Mouse (Mus musculus) liver, adult 2 months (tissue): ENCODE measurements around the gene Gpx4. TPM values are rescaled to one million over a fixed set of nuclear protein-coding genes. Genes with fewer than 3 reads are reported as not detected.

Experiments used
- DNase-seq: peaks from one replicate; pipeline ENCODE4 v3.0.0-alpha.2; 2011; ENCODE audit warnings: low read depth, low spot score; ENCODE audit errors: extremely low read depth
- H3K27ac ChIP-seq: fragments of 200-500 bp; replicated peaks from 2 replicates; pipeline ENCODE4 v1.5.1; 2012; ENCODE audit warnings: low read depth, mild to moderate bottlenecking, control low read depth, inconsistent platforms, low read length; ENCODE audit not compliant: insufficient read depth
- H3K27me3 ChIP-seq: fragments of 200-500 bp; 2 replicates; pipeline ENCODE4 v1.6.1; 2012; ENCODE audit warnings: mild to moderate bottlenecking, moderate library complexity, low read length, inconsistent platforms; ENCODE audit not compliant: control insufficient read depth, insufficient read depth
- H3K36me3 ChIP-seq: fragments of 200-500 bp; 2 replicates; pipeline ENCODE4 v1.6.1; 2012; ENCODE audit warnings: low read length, inconsistent platforms; ENCODE audit not compliant: control insufficient read depth, insufficient read depth
- H3K4me1 ChIP-seq: fragments of 200-500 bp; 2 replicates; pipeline ENCODE4 v1.6.1; 2011; ENCODE audit warnings: low read length; ENCODE audit not compliant: control insufficient read depth, insufficient read depth
- H3K4me3 ChIP-seq: fragments of 200-500 bp; 2 replicates; pipeline ENCODE4 v1.5.1; 2011; ENCODE audit warnings: low read depth, mild to moderate bottlenecking, control low read depth, low read length, moderate library complexity; ENCODE audit not compliant: insufficient read depth
- H3K79me2 ChIP-seq: fragments of 200-500 bp; 2 replicates; pipeline ENCODE4 v1.6.1; 2012; ENCODE audit warnings: inconsistent platforms, mild to moderate bottlenecking, low read length, moderate library complexity; ENCODE audit not compliant: control insufficient read depth, insufficient read depth
- H3K9ac ChIP-seq: fragments of 200-500 bp; 2 replicates; pipeline ENCODE4 v1.6.1; 2012; ENCODE audit warnings: low read depth, mild to moderate bottlenecking, control low read depth, inconsistent platforms, low read length
- CTCF ChIP-seq: fragments of 200-500 bp; IDR thresholded peaks from 2 replicates; pipeline ENCODE4 v1.5.1; 2011; ENCODE audit warnings: low read depth, low read length, control low read depth
- POLR2A ChIP-seq: fragments of 200-500 bp; IDR thresholded peaks from 2 replicates; pipeline ENCODE4 v1.6.1; 2011; ENCODE audit warnings: low read length, control low read depth; ENCODE audit not compliant: insufficient read depth; ENCODE audit errors: extremely low read depth
- WGBS: fragments of 180-500 bp; shearing (Covaris S2); methylation state at CpG from one replicate; pipeline ENCODE4 v1.1.7; 2018; 5-methylcytosine and 5-hydroxymethylcytosine counted together
- polyA plus RNA-seq: library from polyadenylated mRNA; depleted of rRNA; stranded (reverse); fragments of >200 nt; gene quantifications from 2 replicates; pipeline ENCODE4 v1.2.3, GENCODE M21; 2012
- total RNA-seq: library from RNA; depleted of rRNA; stranded (reverse); fragments of >200 nt; gene quantifications from 2 replicates; pipeline ENCODE4 v1.2.3, GENCODE M21; 2014

Gene Gpx4
- total and polyA plus RNA-seq, 2 experiments = 535 to 752 TPM

GRCm38 (mm10) chr10:80078366-80078765 lies 31.4 kb downstream of the Gpx4 start:
- no peak for TF ChIP-seq POLR2A
- no peak for TF ChIP-seq CTCF
- Histone ChIP-seq H3K79me2 (0 out of 2 replicates have a peak, but pooled peaks cover 12% of the 10 kb centered on the region), H3K36me3 (peaks cover 15% of the 10 kb centered on the region; the same call in 1 of the 2 replicates), H3K27me3 (no peaks in the 10 kb centered on the region), H3K4me1 (peaks cover 9% of the 10 kb centered on the region; the same call in 1 of the 2 replicates), H3K9ac (no peak overlapping the region), H3K4me3 (no peak overlapping the region), H3K27ac (no peak overlapping the region)
- no peak for DNase-seq
- WGBS = 29% methylated on average over 1 of the region's 1 CpGs

- no peaks in the 10 kb centered on the region for H3K27me3 ChIP-seq
- peaks cover 25% of the 10 kb centered on the region; the same call in 1 of the 2 replicates for H3K36me3 ChIP-seq
- no peak for TF ChIP-seq CTCF
- TF ChIP-seq POLR2A = no peak
- DNase-seq = no peak
- H3K4me1 ChIP-seq = no peaks in the 10 kb centered on the region; the same call in 1 of the 2 replicates
- no peak overlapping the region; the same call in 1 of the 2 replicates for H3K27ac ChIP-seq
- no peak overlapping the region for H3K9ac ChIP-seq
- H3K79me2 ChIP-seq = peaks cover 15% of the 10 kb centered on the region
- 72% methylated on average over 16 of the region's 16 CpGs for WGBS
- H3K4me3 ChIP-seq = no peak overlapping the region
Measured at GRCm38 (mm10) chr10:80080396-80081070, 33.6 kb downstream of the Gpx4 start.

GRCm38 (mm10) chr10:80081075-80081474 lies 34.1 kb downstream of the Gpx4 start:
- 0 out of 2 replicates have a peak, but pooled peaks have one; percentile 21 for TF ChIP-seq CTCF
- TF ChIP-seq POLR2A = no peak
- no peaks in the 10 kb centered on the region for H3K27me3 ChIP-seq
- H3K27ac ChIP-seq = no peak overlapping the region
- H3K36me3 ChIP-seq = peaks cover 25% of the 10 kb centered on the region; the same call in 1 of the 2 replicates
- WGBS = 75% methylated on average over 3 of the region's 3 CpGs
- no peak for DNase-seq
- no peaks in the 10 kb centered on the region; the same call in 1 of the 2 replicates for H3K4me1 ChIP-seq
- no peak overlapping the region for H3K9ac ChIP-seq
- no peak overlapping the region for H3K4me3 ChIP-seq
- peaks cover 16% of the 10 kb centered on the region for H3K79me2 ChIP-seq

- Histone ChIP-seq H3K4me1 (peaks cover 15% of the 10 kb centered on the region), H3K79me2 (peaks cover 48% of the 10 kb centered on the region), H3K4me3 (no peak overlapping the region), H3K9ac (no peak overlapping the region), H3K36me3 (peaks cover 21% of the 10 kb centered on the region; the same call in 1 of the 2 replicates), H3K27me3 (no peaks in the 10 kb centered on the region), H3K27ac (no peak overlapping the region)
- TF ChIP-seq POLR2A (no peak), CTCF (no peak)
- 68% methylated on average over 9 of the region's 9 CpGs for WGBS
- DNase-seq = no peak
Measured at GRCm38 (mm10) chr10:80084817-80085487, 38.0 kb downstream of the Gpx4 start.

- Histone ChIP-seq H3K36me3 (peaks cover 12% of the 10 kb centered on the region; the same call in 1 of the 2 replicates), H3K4me1 (peaks cover 27% of the 10 kb centered on the region), H3K27ac (peak overlapping the region; percentile 14; the same call in 1 of the 2 replicates), H3K4me3 (no peak overlapping the region), H3K9ac (peak overlapping the region; percentile 18; the same call in 1 of the 2 replicates), H3K27me3 (no peaks in the 10 kb centered on the region), H3K79me2 (peaks cover 58% of the 10 kb centered on the region)
- 77% methylated on average over 3 of the region's 3 CpGs for WGBS
- DNase-seq = peak; percentile 70
- TF ChIP-seq POLR2A (no peak), CTCF (no peak)
Measured at GRCm38 (mm10) chr10:80086847-80087246, 39.9 kb downstream of the Gpx4 start.
